Mouse (Mus musculus): ENCODE results near the gene Man1a. TPM values are rescaled to one million over a fixed set of nuclear protein-coding genes. Genes with fewer than 3 reads are reported as not detected.

The Man1a gene
- polyA plus RNA-seq, 1 experiment from 2014 or later: 11.0 TPM

GRCm38 (mm10) chr10:53889512-53889911 is 186.9 kb downstream of the Man1a start:
- 26% methylated on average over 4 of the region's 4 CpGs for WGBS
- ATAC-seq (ENCODE audit: low FRiP score, low TSS enrichment): no peak
- Histone ChIP-seq H3K27me3 (ENCODE audit: control insufficient read depth, insufficient read depth, low read length) (no peaks in the 10 kb centered on the region), H3K9ac (ENCODE audit: low read length) (no peak overlapping the region), H3K36me3 (ENCODE audit: control insufficient read depth, insufficient read depth, low read length) (no peaks in the 10 kb centered on the region), H3K4me2 (replicated peaks; ENCODE audit: low read depth) (no peak overlapping the region), H3K27ac (replicated peaks) (no peak overlapping the region), H3K9me3 (ENCODE audit: control insufficient read depth, low read length) (no peaks in the 10 kb centered on the region), H3K4me1 (replicated peaks; ENCODE audit: control insufficient read depth, insufficient read depth) (no peaks in the 10 kb centered on the region), H3K4me3 (ENCODE audit: low read depth, low read length) (no peak overlapping the region)
- TF ChIP-seq CTCF (IDR thresholded peaks at IDR 0.05; ENCODE audit: low read depth) (no peak), EP300 (optimal IDR thresholded peaks at IDR 0.05) (peak; percentile 30)
- no peak for DNase-seq (ENCODE audit: low spot score)

GRCm38 (mm10) chr10:53888382-53889110 is 187.9 kb downstream of the Man1a start:
- no peak for DNase-seq (ENCODE audit: low spot score)
- Histone ChIP-seq H3K27me3 (ENCODE audit: control insufficient read depth, insufficient read depth, low read length) (no peaks in the 10 kb centered on the region), H3K36me3 (ENCODE audit: control insufficient read depth, insufficient read depth, low read length) (no peaks in the 10 kb centered on the region), H3K4me2 (replicated peaks; ENCODE audit: low read depth) (no peak overlapping the region), H3K4me3 (ENCODE audit: low read depth, low read length) (no peak overlapping the region), H3K9me3 (ENCODE audit: control insufficient read depth, low read length) (no peaks in the 10 kb centered on the region), H3K4me1 (replicated peaks; ENCODE audit: control insufficient read depth, insufficient read depth) (no peaks in the 10 kb centered on the region), H3K9ac (ENCODE audit: low read length) (no peak overlapping the region), H3K27ac (replicated peaks) (no peak overlapping the region)
- 65% methylated on average over 10 of the region's 10 CpGs for WGBS
- TF ChIP-seq EP300 (optimal IDR thresholded peaks at IDR 0.05) (no peak), CTCF (IDR thresholded peaks at IDR 0.05; ENCODE audit: low read depth) (no peak)
- ATAC-seq (ENCODE audit: low FRiP score, low TSS enrichment): no peak

GRCm38 (mm10) chr10:53886475-53886874 is 189.9 kb downstream of the Man1a start:
- H3K9me3 ChIP-seq (ENCODE audit: control insufficient read depth, low read length): no peaks in the 10 kb centered on the region
- DNase-seq (ENCODE audit: low spot score): no peak
- no peaks in the 10 kb centered on the region for H3K36me3 ChIP-seq (ENCODE audit: control insufficient read depth, insufficient read depth, low read length)
- no peaks in the 10 kb centered on the region for H3K4me1 ChIP-seq (replicated peaks; ENCODE audit: control insufficient read depth, insufficient read depth)
- no peak overlapping the region for H3K27ac ChIP-seq (replicated peaks)
- no peak overlapping the region for H3K9ac ChIP-seq (ENCODE audit: low read length)
- no peak for ATAC-seq (ENCODE audit: low FRiP score, low TSS enrichment)
- H3K27me3 ChIP-seq (ENCODE audit: control insufficient read depth, insufficient read depth, low read length): no peaks in the 10 kb centered on the region
- TF ChIP-seq EP300 (optimal IDR thresholded peaks at IDR 0.05) (no peak), CTCF (IDR thresholded peaks at IDR 0.05; ENCODE audit: low read depth) (no peak)
- H3K4me3 ChIP-seq (ENCODE audit: low read depth, low read length): no peak overlapping the region
- WGBS: 88% methylated on average over 5 of the region's 5 CpGs
- H3K4me2 ChIP-seq (replicated peaks; ENCODE audit: low read depth): no peak overlapping the region

DNA sequence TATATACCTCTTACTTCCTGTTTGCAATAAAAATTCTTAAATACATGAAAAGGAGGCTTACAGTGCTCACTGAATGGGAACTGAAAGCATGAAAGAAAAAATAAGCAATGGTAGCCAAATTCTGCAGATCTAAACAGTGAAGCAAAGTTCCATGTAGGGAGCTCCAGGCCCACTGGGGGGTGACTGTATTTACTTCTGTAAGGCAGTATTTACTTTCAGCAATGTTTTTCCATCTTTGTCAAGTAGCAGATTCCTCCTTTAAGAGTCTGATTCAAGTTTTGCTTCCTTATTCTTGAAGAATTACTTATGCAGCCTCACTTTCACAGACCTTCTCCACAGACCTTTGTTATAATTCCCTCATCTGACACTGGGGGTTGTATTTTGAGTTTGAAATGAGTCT is 195.1 kb downstream of the Man1a start:
- no peaks in the 10 kb centered on the region for H3K9me3 ChIP-seq (ENCODE audit: control insufficient read depth, low read length)
- no peak for ATAC-seq (ENCODE audit: low FRiP score, low TSS enrichment)
- TF ChIP-seq EP300 (optimal IDR thresholded peaks at IDR 0.05) (no peak), CTCF (IDR thresholded peaks at IDR 0.05; ENCODE audit: low read depth) (no peak)

GRCm38 (mm10) chr10:53875896-53876295 is 200.5 kb downstream of the Man1a start:
- Histone ChIP-seq H3K4me2 (replicated peaks; ENCODE audit: low read depth) (no peak overlapping the region), H3K36me3 (ENCODE audit: control insufficient read depth, insufficient read depth, low read length) (no peaks in the 10 kb centered on the region), H3K4me1 (replicated peaks; ENCODE audit: control insufficient read depth, insufficient read depth) (no peaks in the 10 kb centered on the region), H3K9ac (ENCODE audit: low read length) (no peak overlapping the region), H3K9me3 (ENCODE audit: control insufficient read depth, low read length) (no peaks in the 10 kb centered on the region), H3K4me3 (ENCODE audit: low read depth, low read length) (no peak overlapping the region), H3K27ac (replicated peaks) (no peak overlapping the region), H3K27me3 (ENCODE audit: control insufficient read depth, insufficient read depth, low read length) (no peaks in the 10 kb centered on the region)
- DNase-seq (ENCODE audit: low spot score) (no peak), ATAC-seq (ENCODE audit: low FRiP score, low TSS enrichment) (no peak)
- 80% methylated on average over 4 of the region's 4 CpGs for WGBS
- TF ChIP-seq CTCF (IDR thresholded peaks at IDR 0.05; ENCODE audit: low read depth) (no peak), EP300 (optimal IDR thresholded peaks at IDR 0.05) (no peak)

More for the DNA sequence above, 195.1 kb downstream of the Man1a start:
- Histone ChIP-seq H3K27ac (replicated peaks) (no peak overlapping the region), H3K4me1 (replicated peaks; ENCODE audit: control insufficient read depth, insufficient read depth) (no peaks in the 10 kb centered on the region), H3K4me2 (replicated peaks; ENCODE audit: low read depth) (no peak overlapping the region), H3K4me3 (ENCODE audit: low read depth, low read length) (no peak overlapping the region), H3K36me3 (ENCODE audit: control insufficient read depth, insufficient read depth, low read length) (no peaks in the 10 kb centered on the region), H3K9ac (ENCODE audit: low read length) (no peak overlapping the region), H3K27me3 (ENCODE audit: control insufficient read depth, insufficient read depth, low read length) (no peaks in the 10 kb centered on the region)
- no peak for DNase-seq (ENCODE audit: low spot score)

- no peak overlapping the region for H3K27ac ChIP-seq (replicated peaks)
- no peak for DNase-seq (ENCODE audit: low spot score)
- TF ChIP-seq EP300 (optimal IDR thresholded peaks at IDR 0.05) (no peak), CTCF (IDR thresholded peaks at IDR 0.05; ENCODE audit: low read depth) (no peak)
- no peaks in the 10 kb centered on the region for H3K4me1 ChIP-seq (replicated peaks; ENCODE audit: control insufficient read depth, insufficient read depth)
- no peak overlapping the region for H3K4me3 ChIP-seq (ENCODE audit: low read depth, low read length)
- no peaks in the 10 kb centered on the region for H3K36me3 ChIP-seq (ENCODE audit: control insufficient read depth, insufficient read depth, low read length)
- no peaks in the 10 kb centered on the region for H3K27me3 ChIP-seq (ENCODE audit: control insufficient read depth, insufficient read depth, low read length)
- H3K4me2 ChIP-seq (replicated peaks; ENCODE audit: low read depth): no peak overlapping the region
- ATAC-seq (ENCODE audit: low FRiP score, low TSS enrichment): no peak
- no peak overlapping the region for H3K9ac ChIP-seq (ENCODE audit: low read length)
- no peaks in the 10 kb centered on the region for H3K9me3 ChIP-seq (ENCODE audit: control insufficient read depth, low read length)
- 78% methylated on average over 3 of the region's 3 CpGs for WGBS
These were observed 202.2 kb downstream of the Man1a start for GRCm38 (mm10) chr10:53874191-53874590.

Measured in stomach, postnatal 0 days (tissue).